Mouse (Mus musculus): ENCODE measurements at regions not wholly inside any gene's neighbourhood (a gene's known extent, or its start where the extent isn't known, plus 50 kb on each side); places are given as distances from the start of the nearest gene placed in this dataset.

DNA sequence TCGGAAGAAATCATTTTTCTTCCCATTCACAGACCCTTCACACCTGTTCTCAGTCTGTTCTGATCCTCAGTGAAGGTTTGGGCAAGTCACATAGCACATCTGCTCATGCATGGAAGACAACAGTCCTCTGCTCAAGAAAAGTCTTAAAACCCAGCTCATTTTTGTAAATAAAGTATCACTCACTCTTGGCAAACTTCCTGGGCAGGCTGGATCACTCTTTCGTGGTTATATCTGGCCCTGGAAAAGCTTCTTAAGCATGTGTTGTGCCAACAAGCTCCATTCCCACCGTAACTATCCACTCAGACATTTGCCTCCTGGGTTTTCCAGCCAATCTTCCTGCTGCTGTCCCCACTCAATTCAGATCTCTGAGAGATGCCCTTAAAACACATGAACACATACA lies 103.2 kb upstream of the Cep85l start:
- TF ChIP-seq GATA1 (IDR thresholded peaks at IDR 0.05; ENCODE audit: borderline replicate concordance, low read length) (no peak), FLI1 (IDR thresholded peaks at IDR 0.05; ENCODE audit: low read length) (no peak)
